Mouse (Mus musculus): Measurements from ENCODE around the gene Gatc. TPM values are rescaled to one million over a fixed set of nuclear protein-coding genes. Genes with fewer than 3 reads are reported as not detected.
A peak's percentile ranks its signal among the peaks of the same experiment; 100 is the strongest.

Gatc gene
- polyA plus RNA-seq, 1 experiment = 9.3 TPM

GRCm38 (mm10) chr5:115359438-115359837 is 18.5 kb upstream of the Gatc start:
- Histone ChIP-seq H3ac (ENCODE audit: control insufficient read depth, insufficient read length, low read depth) (no peak overlapping the region), H3K4me3 (ENCODE audit: insufficient read depth, poor library complexity, severe bottlenecking) (no peak overlapping the region), H3K79me3 (ENCODE audit: low read depth) (no peaks in the 10 kb centered on the region), H3K36me3 (ENCODE audit: control insufficient read depth, insufficient read depth) (no peaks in the 10 kb centered on the region), H3K27me3 (ENCODE audit: control insufficient read depth, insufficient read depth, insufficient read length) (peaks cover 10% of the 10 kb centered on the region), H3K79me2 (ENCODE audit: control insufficient read depth, insufficient read depth) (no peaks in the 10 kb centered on the region)
- TF ChIP-seq CEBPB (IDR thresholded peaks at IDR 0.05; ENCODE audit: low read depth) (no peak), MAX (IDR thresholded peaks at IDR 0.05) (no peak)

- H3ac ChIP-seq (ENCODE audit: control insufficient read depth, insufficient read length, low read depth) = no peak overlapping the region
- no peak for TF ChIP-seq USF1 (IDR thresholded peaks at IDR 0.05; ENCODE audit: low read depth)
- TF ChIP-seq CTCF (IDR thresholded peaks at IDR 0.05; ENCODE audit: control insufficient read depth, insufficient read depth, insufficient read length) = peak; percentile 92
- TF ChIP-seq FOSL1 (IDR thresholded peaks at IDR 0.05; ENCODE audit: insufficient read depth, low read length, poor library complexity, severe bottlenecking) = no peak
- no peak for TF ChIP-seq MYOG (IDR thresholded peaks at IDR 0.05; ENCODE audit: control insufficient read depth, extremely low read depth, insufficient read length)
- no peak for TF ChIP-seq MAX (IDR thresholded peaks at IDR 0.05)
- no peak for TF ChIP-seq MYOD1 (IDR thresholded peaks at IDR 0.05; ENCODE audit: control insufficient read depth, insufficient read length, low read depth)
- TF ChIP-seq CEBPB (IDR thresholded peaks at IDR 0.05; ENCODE audit: low read depth) = no peak
- H3K4me3 ChIP-seq (ENCODE audit: insufficient read depth, poor library complexity, severe bottlenecking) = no peak overlapping the region
- H3K36me3 ChIP-seq (ENCODE audit: control insufficient read depth, insufficient read depth) = no peaks in the 10 kb centered on the region
- H3K27me3 ChIP-seq (ENCODE audit: control insufficient read depth, insufficient read depth, insufficient read length) = peaks cover 10% of the 10 kb centered on the region
- no peaks in the 10 kb centered on the region for H3K79me3 ChIP-seq (ENCODE audit: low read depth)
- H3K79me2 ChIP-seq (ENCODE audit: control insufficient read depth, insufficient read depth) = no peaks in the 10 kb centered on the region
Measured at GRCm38 (mm10) chr5:115358872-115359271, 17.9 kb upstream of the Gatc start.

DNA sequence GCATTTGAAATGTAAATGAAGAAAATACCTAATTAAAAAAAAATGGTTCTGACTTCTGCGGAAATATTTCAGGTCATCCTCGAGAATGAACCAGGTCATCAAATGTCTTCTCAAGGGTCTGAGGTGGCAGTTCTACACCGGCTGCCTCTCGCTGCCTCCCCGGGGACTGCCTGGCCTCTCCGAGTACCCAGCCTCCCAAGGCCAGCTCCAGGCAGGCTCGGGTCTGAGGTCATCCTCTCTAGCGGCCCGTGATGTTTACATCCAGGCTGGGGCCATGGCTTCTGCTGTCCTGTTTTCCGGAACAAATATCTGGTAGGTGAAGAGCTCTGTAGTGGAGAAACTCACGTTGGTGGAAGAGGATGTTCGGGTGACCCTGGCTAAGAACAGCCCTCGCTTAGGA is 14.1 kb upstream of the Gatc start:
- Histone ChIP-seq H3K27me3 (ENCODE audit: control insufficient read depth, insufficient read depth, insufficient read length) (peaks cover 10% of the 10 kb centered on the region), H3ac (ENCODE audit: control insufficient read depth, insufficient read length, low read depth) (no peak overlapping the region), H3K79me3 (ENCODE audit: low read depth) (no peaks in the 10 kb centered on the region), H3K79me2 (ENCODE audit: control insufficient read depth, insufficient read depth) (no peaks in the 10 kb centered on the region), H3K36me3 (ENCODE audit: control insufficient read depth, insufficient read depth) (no peaks in the 10 kb centered on the region), H3K4me3 (ENCODE audit: insufficient read depth, poor library complexity, severe bottlenecking) (no peak overlapping the region)
- TF ChIP-seq CTCF (IDR thresholded peaks at IDR 0.05; ENCODE audit: control insufficient read depth, insufficient read depth, insufficient read length) (no peak), MYOD1 (IDR thresholded peaks at IDR 0.05; ENCODE audit: control insufficient read depth, insufficient read length, low read depth) (no peak), MYOG (IDR thresholded peaks at IDR 0.05; ENCODE audit: control insufficient read depth, extremely low read depth, insufficient read length) (no peak), MAX (IDR thresholded peaks at IDR 0.05) (no peak), CEBPB (IDR thresholded peaks at IDR 0.05; ENCODE audit: low read depth) (no peak), FOSL1 (IDR thresholded peaks at IDR 0.05; ENCODE audit: insufficient read depth, low read length, poor library complexity, severe bottlenecking) (no peak), USF1 (IDR thresholded peaks at IDR 0.05; ENCODE audit: low read depth) (no peak)

DNA sequence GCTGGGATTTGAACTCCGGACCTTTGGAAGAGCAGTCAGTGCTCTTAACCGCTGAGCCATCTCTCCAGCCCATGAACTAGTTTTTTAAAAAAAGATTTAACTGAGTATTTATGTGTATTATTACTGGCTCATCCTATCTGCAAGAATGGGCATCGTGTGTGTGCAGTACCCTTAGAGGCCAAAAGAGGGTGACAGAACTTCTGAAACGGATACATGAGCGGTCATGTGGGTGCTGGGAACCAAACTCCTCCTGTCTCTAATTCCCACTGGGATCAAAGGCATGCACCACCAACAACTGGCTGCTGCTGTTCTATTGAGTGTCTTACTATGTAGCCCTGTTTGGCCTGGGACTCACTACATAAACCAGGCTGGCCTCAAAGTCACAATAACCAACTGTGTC is 10.4 kb upstream of the Gatc start:
- H3ac ChIP-seq (ENCODE audit: control insufficient read depth, insufficient read length, low read depth) = no peak overlapping the region
- TF ChIP-seq MYOG (IDR thresholded peaks at IDR 0.05; ENCODE audit: control insufficient read depth, extremely low read depth, insufficient read length) = no peak
- TF ChIP-seq MAX (IDR thresholded peaks at IDR 0.05) = no peak
- no peak for TF ChIP-seq USF1 (IDR thresholded peaks at IDR 0.05; ENCODE audit: low read depth)
- no peak for TF ChIP-seq CTCF (IDR thresholded peaks at IDR 0.05; ENCODE audit: control insufficient read depth, insufficient read depth, insufficient read length)
- TF ChIP-seq MYOD1 (IDR thresholded peaks at IDR 0.05; ENCODE audit: control insufficient read depth, insufficient read length, low read depth) = no peak
- TF ChIP-seq CEBPB (IDR thresholded peaks at IDR 0.05; ENCODE audit: low read depth) = no peak
- no peak for TF ChIP-seq FOSL1 (IDR thresholded peaks at IDR 0.05; ENCODE audit: insufficient read depth, low read length, poor library complexity, severe bottlenecking)
- peaks cover 10% of the 10 kb centered on the region for H3K36me3 ChIP-seq (ENCODE audit: control insufficient read depth, insufficient read depth)
- peaks cover 10% of the 10 kb centered on the region for H3K27me3 ChIP-seq (ENCODE audit: control insufficient read depth, insufficient read depth, insufficient read length)
- no peak overlapping the region for H3K4me3 ChIP-seq (ENCODE audit: insufficient read depth, poor library complexity, severe bottlenecking)
- peaks cover 19% of the 10 kb centered on the region for H3K79me3 ChIP-seq (ENCODE audit: low read depth)
- peaks cover 25% of the 10 kb centered on the region for H3K79me2 ChIP-seq (ENCODE audit: control insufficient read depth, insufficient read depth)

DNA sequence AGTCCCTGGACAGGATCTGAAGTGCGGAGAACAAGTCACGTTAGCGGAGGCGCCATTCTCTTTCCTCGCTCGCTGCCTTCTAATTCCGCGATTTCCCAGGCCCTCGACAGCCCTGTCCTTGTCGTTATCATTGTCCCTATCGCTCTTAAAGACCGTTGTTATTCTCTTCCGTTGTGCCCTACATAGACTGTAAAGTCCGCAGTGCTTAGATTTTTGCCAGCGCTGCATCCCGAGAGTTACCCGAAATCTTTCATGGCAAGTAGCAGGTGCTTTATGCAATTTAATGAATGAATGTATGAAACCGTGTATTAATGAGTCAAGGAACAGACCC is 8.2 kb upstream of the Gatc start:
- H3K36me3 ChIP-seq (ENCODE audit: control insufficient read depth, insufficient read depth) = peaks cover 32% of the 10 kb centered on the region
- peak overlapping the region; percentile 90 for H3K4me3 ChIP-seq (ENCODE audit: insufficient read depth, poor library complexity, severe bottlenecking)
- peak overlapping the region; percentile 58 for H3ac ChIP-seq (ENCODE audit: control insufficient read depth, insufficient read length, low read depth)
- H3K27me3 ChIP-seq (ENCODE audit: control insufficient read depth, insufficient read depth, insufficient read length) = no peaks in the 10 kb centered on the region
- H3K79me3 ChIP-seq (ENCODE audit: low read depth) = peaks cover 38% of the 10 kb centered on the region
- H3K79me2 ChIP-seq (ENCODE audit: control insufficient read depth, insufficient read depth) = peaks cover 47% of the 10 kb centered on the region
- TF ChIP-seq MYOD1 (IDR thresholded peaks at IDR 0.05; ENCODE audit: control insufficient read depth, insufficient read length, low read depth) = no peak
- no peak for TF ChIP-seq CTCF (IDR thresholded peaks at IDR 0.05; ENCODE audit: control insufficient read depth, insufficient read depth, insufficient read length)
- TF ChIP-seq FOSL1 (IDR thresholded peaks at IDR 0.05; ENCODE audit: insufficient read depth, low read length, poor library complexity, severe bottlenecking) = no peak
- no peak for TF ChIP-seq MAX (IDR thresholded peaks at IDR 0.05)
- no peak for TF ChIP-seq CEBPB (IDR thresholded peaks at IDR 0.05; ENCODE audit: low read depth)
- no peak for TF ChIP-seq USF1 (IDR thresholded peaks at IDR 0.05; ENCODE audit: low read depth)
- TF ChIP-seq MYOG (IDR thresholded peaks at IDR 0.05; ENCODE audit: control insufficient read depth, extremely low read depth, insufficient read length) = no peak

DNA sequence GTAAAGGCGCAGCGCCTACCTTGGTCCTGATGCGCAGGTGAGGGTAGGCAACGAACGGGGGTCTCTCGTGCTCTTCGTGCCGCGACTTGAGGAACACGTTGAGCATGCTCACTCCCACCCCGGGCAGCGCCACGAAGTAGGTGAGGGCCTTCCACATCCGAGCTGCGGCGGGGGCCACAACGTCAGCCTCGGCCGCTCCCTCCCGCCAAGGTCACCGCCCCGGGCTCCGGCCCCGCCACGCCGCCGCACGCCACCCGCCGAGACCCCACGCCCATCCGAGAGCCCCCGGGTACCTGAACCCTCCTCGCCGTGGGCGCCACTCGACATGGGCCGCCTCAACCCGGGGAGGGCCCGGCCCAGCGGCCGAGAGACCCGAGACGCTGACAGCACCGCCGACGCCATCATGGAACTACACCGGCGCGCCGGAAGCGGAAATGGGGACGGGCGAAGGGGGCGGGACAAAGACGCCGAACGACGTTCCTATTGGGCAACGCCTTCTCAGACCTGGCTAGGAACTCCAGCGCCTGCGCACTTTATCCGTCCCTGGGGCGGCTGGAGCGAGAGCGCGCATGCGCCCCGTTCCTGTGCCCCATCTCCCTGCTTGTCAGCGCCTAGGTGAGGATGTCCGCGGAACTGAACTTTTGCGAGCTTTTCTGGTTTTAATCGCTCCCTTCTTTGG is 7.7 kb upstream of the Gatc start, which contains the start of gene Cox6a1:
TSS of gene Cox6a1 (minus strand) at position 436 of the 679 bp plus-strand sequence.
- H3K79me3 ChIP-seq (ENCODE audit: low read depth) = peaks cover 42% of the 10 kb centered on the region
- TF ChIP-seq MAX (IDR thresholded peaks at IDR 0.05) (no peak), MYOG (IDR thresholded peaks at IDR 0.05; ENCODE audit: control insufficient read depth, extremely low read depth, insufficient read length) (no peak), MYOD1 (IDR thresholded peaks at IDR 0.05; ENCODE audit: control insufficient read depth, insufficient read length, low read depth) (no peak), FOSL1 (IDR thresholded peaks at IDR 0.05; ENCODE audit: insufficient read depth, low read length, poor library complexity, severe bottlenecking) (no peak), CTCF (IDR thresholded peaks at IDR 0.05; ENCODE audit: control insufficient read depth, insufficient read depth, insufficient read length) (no peak), CEBPB (IDR thresholded peaks at IDR 0.05; ENCODE audit: low read depth) (no peak), USF1 (IDR thresholded peaks at IDR 0.05; ENCODE audit: low read depth) (no peak)
- H3K27me3 ChIP-seq (ENCODE audit: control insufficient read depth, insufficient read depth, insufficient read length) = no peaks in the 10 kb centered on the region
- H3K4me3 ChIP-seq (ENCODE audit: insufficient read depth, poor library complexity, severe bottlenecking) = peak within 1 kb of the TSS; percentile 90
- peaks cover 37% of the 10 kb centered on the region for H3K36me3 ChIP-seq (ENCODE audit: control insufficient read depth, insufficient read depth)
- peaks cover 52% of the 10 kb centered on the region for H3K79me2 ChIP-seq (ENCODE audit: control insufficient read depth, insufficient read depth)
- H3ac ChIP-seq (ENCODE audit: control insufficient read depth, insufficient read length, low read depth) = peak within 1 kb of the TSS; percentile 58
